Mouse (Mus musculus) spleen, postnatal 4 days (tissue): ENCODE data around the gene 4930503B20Rik.

ENCODE experiments used
- DNase-seq, 2 experiments: peaks; one replicate each; pipeline ENCODE4 v3.0.0; 2022; ENCODE audit warnings: low spot score in 2 of 2

Gene 4930503B20Rik

DNA sequence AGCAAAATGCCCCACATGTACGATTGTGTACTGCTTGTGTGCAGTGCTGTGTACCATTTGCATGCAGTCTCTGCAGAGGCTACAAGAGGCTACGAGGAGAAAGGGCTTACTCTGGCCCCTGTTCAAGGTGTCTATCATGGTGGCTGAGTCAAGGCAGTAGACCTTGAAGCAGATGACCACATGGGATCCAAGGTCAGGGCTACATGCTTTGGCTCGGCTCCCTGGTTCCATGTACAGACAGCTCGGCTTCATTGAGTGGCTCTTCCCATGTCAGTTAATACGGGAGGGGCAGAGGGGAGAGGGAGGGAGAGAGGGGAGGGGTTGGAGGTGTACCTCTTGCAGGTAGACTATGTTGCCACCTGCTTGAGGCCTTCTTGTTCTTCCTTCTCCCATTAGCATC lies 1.3 kb upstream of the 4930503B20Rik start:
- DNase-seq, result no peak

- DNase-seq, result no peak
Measured at GRCm38 (mm10) chr3:146650716-146651115, 401 bp downstream of the 4930503B20Rik start.

DNA sequence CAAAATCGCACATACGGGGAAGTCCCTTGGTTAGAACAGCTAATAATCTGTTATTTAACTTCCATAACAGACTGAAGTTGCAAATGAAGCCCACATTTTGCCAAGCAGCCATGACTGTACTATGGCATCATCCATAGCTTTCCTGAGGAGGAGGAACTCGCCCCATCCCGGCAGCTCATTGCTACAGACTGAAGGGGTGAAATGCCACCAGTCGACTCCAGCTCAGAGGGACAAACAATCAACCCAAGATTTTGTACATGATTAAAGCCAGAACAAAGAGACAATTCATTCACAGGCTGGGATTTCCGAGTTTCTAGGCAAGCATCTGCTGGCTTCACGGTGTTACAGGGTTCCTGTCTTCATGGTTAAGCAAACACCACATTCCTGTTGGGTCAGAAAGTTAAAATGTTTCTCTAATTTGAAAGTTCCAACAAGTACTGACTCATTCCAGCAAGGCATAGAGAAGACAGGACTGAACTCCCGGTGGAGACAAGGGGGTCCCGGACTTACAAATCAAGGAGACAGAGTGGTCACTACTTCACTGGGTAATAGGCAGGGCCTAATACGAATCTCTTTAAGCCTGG lies 1.7 kb downstream of the 4930503B20Rik start:
- DNase-seq, result no peak

GRCm38 (mm10) chr3:146641818-146642427 lies 9.2 kb downstream of the 4930503B20Rik start:
- no peak for DNase-seq

DNA sequence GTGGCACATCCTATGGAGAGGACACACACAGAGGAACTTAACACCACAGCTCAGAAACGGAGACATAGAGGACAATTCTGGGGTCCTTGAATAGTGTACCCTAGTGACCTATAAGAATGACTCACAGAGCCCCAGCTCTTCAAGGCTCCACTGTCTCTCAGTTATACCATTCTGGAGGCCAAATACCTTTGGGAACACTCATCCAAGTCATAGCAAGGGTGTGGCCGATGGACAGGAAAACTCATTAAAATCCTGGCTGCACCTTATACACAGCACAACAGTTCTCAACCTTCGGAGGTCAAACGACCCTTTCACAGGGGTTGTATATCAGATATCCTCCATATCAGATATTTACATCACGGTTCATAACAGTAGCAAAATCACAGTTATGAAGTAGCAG lies 18.6 kb downstream of the 4930503B20Rik start:
- DNase-seq, result no peak

DNA sequence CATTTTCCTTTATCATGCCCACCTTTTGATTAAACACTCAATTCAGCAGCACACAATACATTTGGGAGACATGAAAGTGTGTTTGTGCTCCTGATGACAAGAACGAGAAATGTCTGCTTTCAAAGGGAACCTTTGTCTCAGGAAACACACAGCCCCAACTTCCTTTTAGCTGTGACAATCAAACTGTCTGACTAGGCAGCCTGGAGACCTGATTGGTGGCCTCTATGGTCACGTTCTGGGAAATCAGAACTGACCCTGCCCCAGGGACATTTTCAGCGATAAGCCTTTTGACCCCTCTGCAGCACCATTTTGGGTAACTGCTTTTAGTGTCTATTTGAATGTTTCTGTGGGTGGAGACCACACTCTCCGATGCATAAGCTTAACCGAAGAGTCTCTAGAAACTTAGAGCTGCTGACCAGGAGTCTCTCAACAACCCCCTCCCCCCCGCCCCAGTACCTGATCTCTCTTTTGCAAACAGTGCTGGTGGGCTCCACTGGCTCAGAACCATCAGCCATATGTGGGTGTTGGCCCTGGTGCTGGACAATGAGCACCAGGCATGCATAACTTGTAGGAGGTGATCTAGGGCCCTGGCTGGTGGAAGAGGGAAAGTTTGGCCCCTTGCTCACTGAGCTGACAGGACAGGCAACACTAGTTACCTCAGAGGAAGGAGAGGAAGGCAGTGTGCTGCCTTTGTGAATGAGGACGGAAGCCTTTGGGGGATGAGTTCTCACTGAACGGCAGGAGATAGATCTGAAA lies 22.7 kb downstream of the 4930503B20Rik start:
- DNase-seq, result no peak

GRCm38 (mm10) chr3:146625766-146626165 lies 25.4 kb downstream of the 4930503B20Rik start:
- DNase-seq, result no peak

- no peak for DNase-seq
Measured at GRCm38 (mm10) chr3:146621966-146622365, 29.2 kb downstream of the 4930503B20Rik start.

DNA sequence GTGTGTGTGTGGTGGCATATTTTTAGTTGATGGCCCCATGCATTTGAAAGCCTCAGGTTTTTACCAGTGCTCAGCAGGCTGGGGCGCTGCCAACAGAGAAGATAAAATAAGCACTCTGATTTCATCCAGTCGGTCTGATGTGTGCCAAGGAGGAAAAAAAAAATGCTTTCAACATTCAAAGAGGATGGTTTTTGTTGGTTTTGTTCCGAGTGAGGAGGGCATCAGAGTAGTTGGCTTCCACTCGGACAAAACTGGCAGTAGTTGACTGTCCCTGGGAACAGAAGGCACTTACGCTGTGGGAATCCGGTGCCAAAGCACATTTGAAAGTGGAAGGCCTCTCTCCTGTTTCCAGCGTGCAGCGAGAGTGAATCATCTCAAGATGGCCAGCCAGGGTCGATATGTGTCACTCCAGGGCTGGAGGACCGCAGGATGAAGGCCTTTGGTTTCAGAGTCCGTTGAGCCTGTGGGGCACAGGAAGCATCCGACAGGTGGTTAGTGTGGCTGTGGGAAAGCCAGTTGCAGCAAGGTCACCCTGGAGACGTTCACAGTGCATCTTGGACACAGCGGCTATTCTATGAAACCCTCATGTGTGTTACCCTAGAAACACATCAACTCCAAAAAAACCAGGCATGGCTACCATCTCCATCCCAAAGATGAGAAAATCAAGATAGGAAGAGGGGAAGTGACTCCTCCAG lies 30.4 kb downstream of the 4930503B20Rik start:
- no peak for DNase-seq

DNA sequence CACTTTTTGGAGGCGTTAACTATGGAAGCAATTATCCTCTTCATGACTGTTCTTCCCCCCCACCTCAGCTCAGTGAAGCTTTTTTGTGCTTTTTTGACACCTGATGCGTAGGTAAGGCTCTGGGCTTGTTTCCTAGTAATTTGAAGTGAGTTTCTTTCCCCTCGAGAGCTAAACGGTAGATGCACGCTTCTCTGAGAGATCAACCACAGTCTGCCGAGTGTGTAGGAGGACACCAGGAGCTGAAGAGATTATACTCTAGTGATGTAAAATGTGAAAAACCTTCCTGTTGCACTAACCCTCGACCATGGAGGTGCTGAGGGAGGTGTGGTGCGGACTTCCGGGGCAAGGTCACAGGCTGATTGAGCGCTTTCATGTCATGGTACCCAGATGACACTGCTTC lies 31.0 kb downstream of the 4930503B20Rik start:
- DNase-seq, result no peak

DNA sequence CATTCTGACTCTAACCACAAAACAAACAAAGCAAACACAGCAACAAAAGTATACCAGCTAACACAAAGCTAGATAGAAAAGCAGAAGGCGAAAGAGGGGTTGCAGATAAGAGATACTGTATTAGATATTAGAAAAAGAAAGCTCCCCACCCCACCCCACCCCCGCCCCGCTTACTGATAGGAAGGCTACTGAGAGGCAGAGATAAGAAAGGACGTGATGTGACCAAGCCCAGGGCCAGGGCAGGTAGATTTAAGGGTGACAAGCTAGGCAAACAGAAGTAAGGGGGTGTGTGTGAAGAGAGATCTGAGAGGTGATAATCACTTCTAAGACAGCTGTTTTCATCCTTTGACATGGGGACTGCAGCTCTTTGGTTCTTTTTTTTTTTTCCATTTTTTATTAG lies 32.8 kb downstream of the 4930503B20Rik start:
- no peak for DNase-seq

DNA sequence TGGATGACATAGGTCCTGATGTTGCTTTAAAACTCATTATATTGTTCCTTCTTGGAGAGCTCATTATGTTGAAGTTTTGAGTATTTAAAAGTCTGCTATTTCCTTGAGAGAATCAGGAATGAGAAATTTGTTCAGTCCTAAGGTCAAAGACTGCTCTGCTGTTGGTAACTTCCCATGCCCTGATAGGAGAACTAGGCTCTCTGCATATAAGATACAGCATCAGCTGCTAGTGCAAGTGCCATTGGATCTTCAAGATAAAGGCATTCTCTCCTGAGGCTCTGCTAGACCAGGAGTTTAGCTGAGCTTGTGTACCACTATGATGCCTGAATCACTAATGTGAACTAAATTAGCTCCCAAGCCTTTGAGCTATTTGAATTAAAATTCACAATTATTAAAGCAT lies 33.2 kb downstream of the 4930503B20Rik start:
- no peak for DNase-seq

GRCm38 (mm10) chr3:146616533-146617283 lies 34.4 kb downstream of the 4930503B20Rik start:
- DNase-seq, result no peak

- DNase-seq, result no peak
Measured at GRCm38 (mm10) chr3:146615496-146615895, 35.6 kb downstream of the 4930503B20Rik start, which contains the start of gene Dnase2b. TSS of gene Dnase2b (minus strand) at chr3:146615596.

DNA sequence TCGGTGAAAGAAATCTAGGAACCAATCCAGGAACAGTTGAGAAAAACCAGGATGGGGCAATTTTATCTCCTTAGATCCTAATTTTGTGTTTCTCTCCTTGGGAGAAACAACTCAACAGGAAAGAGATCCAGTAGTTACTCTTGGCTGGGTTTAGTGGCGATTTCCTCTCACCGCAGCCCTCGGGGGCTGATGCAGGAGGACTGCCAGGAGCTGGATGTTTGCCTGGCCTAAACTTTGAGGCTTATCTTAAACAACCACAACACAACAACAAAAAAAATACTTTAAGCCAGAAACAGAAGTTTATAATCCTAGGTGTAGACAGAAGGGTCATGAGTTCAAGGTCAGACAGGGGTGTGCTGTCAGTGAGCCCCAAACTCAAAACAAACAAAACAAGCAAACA lies 39.3 kb downstream of the 4930503B20Rik start:
- no peak for DNase-seq

DNA sequence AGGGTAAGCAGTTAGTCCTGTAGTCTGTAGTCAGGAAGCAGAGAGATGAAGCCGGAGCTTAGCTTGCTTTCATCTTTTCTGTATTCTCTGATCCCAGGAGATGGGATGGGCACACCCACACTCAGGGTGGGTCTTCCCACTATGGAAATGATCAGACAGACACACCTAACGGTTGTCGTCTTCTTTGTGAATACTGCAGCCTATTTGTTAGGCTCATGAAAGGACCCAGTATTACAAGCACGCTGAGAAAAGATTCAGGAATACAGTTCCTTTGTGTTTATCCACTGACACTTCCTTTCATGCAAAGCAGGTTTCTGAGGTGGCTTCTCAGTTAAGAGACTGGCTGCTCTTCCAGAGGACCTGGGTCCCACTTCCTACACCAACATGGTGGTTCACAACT lies 39.9 kb downstream of the 4930503B20Rik start:
- no peak for DNase-seq

GRCm38 (mm10) chr3:146610322-146610721 lies 40.8 kb downstream of the 4930503B20Rik start:
- DNase-seq, result no peak

- no peak for DNase-seq
Measured at GRCm38 (mm10) chr3:146607368-146607767, 43.7 kb downstream of the 4930503B20Rik start.

DNA sequence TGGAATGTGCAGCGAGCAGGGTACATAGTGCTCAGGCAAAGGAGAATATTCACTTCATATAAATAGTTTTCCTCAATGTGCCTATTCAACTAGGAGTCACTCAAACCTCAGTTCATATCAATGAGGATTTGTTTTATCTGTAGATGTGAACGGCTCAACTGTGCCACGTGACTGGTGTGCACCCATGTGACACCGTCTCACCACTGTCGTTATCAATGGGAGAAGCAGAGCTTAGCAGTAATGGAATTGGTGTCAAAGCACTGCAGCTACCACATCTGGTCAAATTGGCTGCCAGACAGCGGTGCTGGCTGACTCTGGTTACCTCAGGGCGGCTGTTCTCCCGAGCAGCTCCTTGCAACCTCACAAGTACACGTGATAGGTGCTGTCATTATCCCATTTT lies 46.5 kb downstream of the 4930503B20Rik start:
- DNase-seq, result no peak

DNA sequence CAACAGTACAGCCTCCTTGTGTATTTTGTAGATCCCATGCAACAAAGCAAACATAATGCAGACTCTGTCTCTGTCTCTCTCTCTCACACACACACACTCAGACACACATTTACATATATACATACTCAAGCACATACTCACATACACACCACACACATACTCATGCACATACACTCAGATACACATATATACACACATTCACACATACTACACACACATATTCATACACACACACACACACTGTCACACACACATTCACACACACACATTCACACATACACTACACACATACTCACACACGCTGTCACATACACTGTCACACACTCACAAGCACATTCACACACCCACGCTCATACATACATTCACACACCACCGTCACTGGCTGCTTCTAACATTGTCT lies 48.6 kb downstream of the 4930503B20Rik start:
- no peak for DNase-seq

GRCm38 (mm10) chr3:146601205-146601604 lies 49.9 kb downstream of the 4930503B20Rik start:
- DNase-seq, result no peak
